10 mouse cellular contexts compared by ENCODE assay signal in genomic region chr1:184048675-184049418, GRCm38 (mm10). TPM values are rescaled to one million over a fixed set of nuclear protein-coding genes. Genes with fewer than 3 reads are reported as not detected.
DNase-seq lines count a peak whose midpoint lies in the region; ATAC-seq and TF ChIP-seq lines count a peak whose summit lies in the region.
"Had no signal": no experiment of that assay in that cellular context is flagged by ENCODE, and none has a peak within 500 bp of the region (broad histone marks: within the 10 kb centered on the region; RNA-seq: fewer than 3 reads in every experiment).

No protein-coding gene starts in this region.

- peak overlapping the region; percentile 39 to 53; a peak in 1 of 4 replicates for H3K27ac ChIP-seq in heart, embryonic 14.5 days (replicated peaks in 1 of 2; ENCODE audit: control insufficient read depth in 1 of 2, insufficient read depth in 1 of 2, low read depth in 2 of 2, low read length in 2 of 2)
- H3K27ac ChIP-seq in embryonic fibroblast, embryonic 13.5 days (ENCODE audit: insufficient read depth, low read length): peak overlapping the region; percentile 45
- no peak overlapping the region for H3K27ac ChIP-seq in kidney, embryonic 16.5 days (ENCODE audit: low read length)
- H3K27ac ChIP-seq in hindbrain, embryonic 12.5 days: no peak overlapping the region
- H3K27ac ChIP-seq in hindbrain, embryonic 10.5 days: no peak overlapping the region
- H3K27ac ChIP-seq: limb, embryonic 15.5 days had no signal

- WGBS in heart, embryonic 14.5 days: 58% methylated on average over 10 of the region's 10 CpGs
- WGBS in kidney, embryonic 16.5 days: 61% methylated on average over 10 of the region's 10 CpGs
- 75% methylated on average over 10 of the region's 10 CpGs for WGBS in hindbrain, embryonic 12.5 days
- WGBS in hindbrain, embryonic 10.5 days: 81% methylated on average over 10 of the region's 10 CpGs

- peak overlapping the region; percentile 53 for H3K4me2 ChIP-seq in heart, embryonic 14.5 days (ENCODE audit: low read length)
- no peak overlapping the region for H3K4me2 ChIP-seq in kidney, embryonic 16.5 days (replicated peaks; ENCODE audit: low read depth, low read length)
- no peak overlapping the region for H3K4me2 ChIP-seq in hindbrain, embryonic 12.5 days (replicated peaks)
- H3K4me2 ChIP-seq: limb, embryonic 15.5 days had no signal

- peaks cover 30 to 49% of the 10 kb centered on the region in 2 experiments for H3K4me1 ChIP-seq in heart, embryonic 14.5 days (ENCODE audit: control insufficient read depth in 2 of 2, insufficient read depth in 2 of 2, low read length in 2 of 2)
- H3K4me1 ChIP-seq in embryonic fibroblast, embryonic 13.5 days (ENCODE audit: control insufficient read depth, insufficient read depth, low read length): peaks cover 42% of the 10 kb centered on the region
- H3K4me1 ChIP-seq in megakaryocyte, embryonic 14.5 days: peaks cover 96% of the 10 kb centered on the region
- peaks cover 14% of the 10 kb centered on the region for H3K4me1 ChIP-seq in kidney, embryonic 16.5 days (ENCODE audit: insufficient read depth, low read length)
- H3K4me1 ChIP-seq in hindbrain, embryonic 12.5 days: peaks cover 13% of the 10 kb centered on the region
- H3K4me1 ChIP-seq in hindbrain, embryonic 10.5 days (replicated peaks): 0 out of 2 replicates have a peak, but pooled peaks cover 11% of the 10 kb centered on the region

- H3K9me3 ChIP-seq in heart, embryonic 14.5 days (ENCODE audit: control insufficient read depth, low read length): no peaks in the 10 kb centered on the region
- H3K9me3 ChIP-seq in megakaryocyte, embryonic 14.5 days: no peaks in the 10 kb centered on the region
- H3K9me3 ChIP-seq in kidney, embryonic 16.5 days (ENCODE audit: low read length): no peaks in the 10 kb centered on the region
- H3K9me3 ChIP-seq in hindbrain, embryonic 12.5 days (replicated peaks): no peaks in the 10 kb centered on the region
- H3K9me3 ChIP-seq in hindbrain, embryonic 10.5 days: no peaks in the 10 kb centered on the region
- H3K9me3 ChIP-seq: limb, embryonic 15.5 days had no signal

- no peak for TF ChIP-seq POLR2A in embryonic fibroblast, embryonic 13.5 days (IDR thresholded peaks at IDR 0.05; ENCODE audit: low read depth, low read length)

- peak overlapping the region; percentile 60 for H3K9ac ChIP-seq in heart, embryonic 14.5 days (ENCODE audit: low read length)
- no peak overlapping the region for H3K9ac ChIP-seq in kidney, embryonic 16.5 days (replicated peaks; ENCODE audit: low read length)
- no peak overlapping the region for H3K9ac ChIP-seq in hindbrain, embryonic 12.5 days
- H3K9ac ChIP-seq: limb, embryonic 15.5 days had no signal

- ATAC-seq in heart, embryonic 14.5 days (ENCODE audit: insufficient number of reproducible peaks, insufficient read depth, low FRiP score, low read depth): no peak
- no peak for ATAC-seq in kidney, embryonic 16.5 days (ENCODE audit: low FRiP score, low TSS enrichment)
- no peak for ATAC-seq in hindbrain, embryonic 12.5 days (ENCODE audit: low FRiP score)

- H3K27me3 ChIP-seq in heart, embryonic 14.5 days (ENCODE audit: control insufficient read depth, insufficient read depth, low read length): no peaks in the 10 kb centered on the region
- no peaks in the 10 kb centered on the region for H3K27me3 ChIP-seq in megakaryocyte, embryonic 14.5 days (replicated peaks)
- H3K27me3 ChIP-seq in kidney, embryonic 16.5 days (ENCODE audit: insufficient read depth, low read length): no peaks in the 10 kb centered on the region
- H3K27me3 ChIP-seq in hindbrain, embryonic 12.5 days: no peaks in the 10 kb centered on the region
- H3K27me3 ChIP-seq in hindbrain, embryonic 10.5 days (ENCODE audit: insufficient read depth, poor library complexity, severe bottlenecking): no peaks in the 10 kb centered on the region
- H3K27me3 ChIP-seq: limb, embryonic 15.5 days had no signal

- H3K4me3 ChIP-seq in heart, embryonic 14.5 days (ENCODE audit: control insufficient read depth in 1 of 2, insufficient read depth in 1 of 2, low read depth in 1 of 2, low read length in 2 of 2): peak overlapping the region in 1 of 2 experiments; percentile 4; a peak in 1 of 4 replicates
- no peak overlapping the region for H3K4me3 ChIP-seq in embryonic fibroblast, embryonic 13.5 days (ENCODE audit: insufficient read depth, low read length)
- H3K4me3 ChIP-seq in megakaryocyte, embryonic 14.5 days (replicated peaks): peak overlapping the region; percentile 76
- H3K4me3 ChIP-seq in kidney, embryonic 16.5 days (ENCODE audit: low read length): no peak overlapping the region
- no peak overlapping the region for H3K4me3 ChIP-seq in hindbrain, embryonic 12.5 days
- no peak overlapping the region for H3K4me3 ChIP-seq in hindbrain, embryonic 10.5 days
- H3K4me3 ChIP-seq: limb, embryonic 15.5 days had no signal

- peaks cover 14% of the 10 kb centered on the region for H3K36me3 ChIP-seq in heart, embryonic 14.5 days (ENCODE audit: control insufficient read depth, insufficient read depth, low read length)
- peaks cover 97% of the 10 kb centered on the region for H3K36me3 ChIP-seq in megakaryocyte, embryonic 14.5 days (replicated peaks; ENCODE audit: low read length)
- no peaks in the 10 kb centered on the region for H3K36me3 ChIP-seq in kidney, embryonic 16.5 days (ENCODE audit: insufficient read depth, low read length)
- 0 out of 2 replicates have a peak, but pooled peaks cover 5% of the 10 kb centered on the region for H3K36me3 ChIP-seq in hindbrain, embryonic 12.5 days
- no peaks in the 10 kb centered on the region for H3K36me3 ChIP-seq in hindbrain, embryonic 10.5 days
- H3K36me3 ChIP-seq: limb, embryonic 15.5 days had no signal

- intact Hi-C loops in heart, postnatal 14 days (cut with DNase I): no loop called here

- TF ChIP-seq CTCF in embryonic fibroblast, embryonic 13.5 days (IDR thresholded peaks at IDR 0.05; ENCODE audit: borderline replicate concordance, insufficient read depth, low read length): no peak

- no peak for DNase-seq in heart, postnatal 14 days
- peak; percentile 31 to 34 for DNase-seq in B cell, adult 2 months
- DNase-seq in hindbrain, embryonic 10.5 days (ENCODE audit: low spot score): no peak
- DNase-seq: right cerebral cortex, adult 18-20 months had no signal

RNA-seq across cellular contexts. Expression of gene 1700056E22Rik, which starts 14.7 kb away (rescaled TPM):
- 2.0 and 2.4 TPM in 2 replicates for polyA plus RNA-seq in heart, embryonic 14.5 days (2014; fragmentation: Nextera tagmentation; extraction: Ambion mirVana)
- total RNA-seq in heart, postnatal 14 days (2021): under 1 TPM; 0.68 to 0.74 TPM
- polyA plus RNA-seq in embryonic fibroblast, embryonic 13.5 days (2011; ENCODE audit: insufficient read length, low read depth, missing spikeins): 0.54 and 0.68 TPM in 2 replicates
- 19.8 and 52.4 TPM in 2 replicates for polyA plus RNA-seq in megakaryocyte, embryonic 14.5 days (2012; ENCODE audit: insufficient read depth, low replicate concordance)
- 1.6 and 1.7 TPM in 2 replicates for polyA plus RNA-seq in kidney, embryonic 16.5 days (2015; fragmentation: Nextera tagmentation; extraction: Ambion mirVana)
- 1.7 and 1.9 TPM in 2 replicates for polyA plus RNA-seq in hindbrain, embryonic 12.5 days (2016; fragmentation: Nextera tagmentation; extraction: Ambion mirVana)
- polyA plus RNA-seq in hindbrain, embryonic 10.5 days (2016; fragmentation: Nextera tagmentation; extraction: Ambion mirVana): 1.6 TPM in 2 replicates

RNA-seq across cellular contexts. Expression of gene Dusp10, which starts 35.7 kb away (rescaled TPM):
- 9.7 and 10.5 TPM in 2 replicates for polyA plus RNA-seq in heart, embryonic 14.5 days (2014; fragmentation: Nextera tagmentation; extraction: Ambion mirVana)
- total RNA-seq in heart, postnatal 14 days (2021): 1 to 10 TPM; 6.9 to 7.2 TPM
- 6.2 and 6.9 TPM in 2 replicates for polyA plus RNA-seq in embryonic fibroblast, embryonic 13.5 days (2011; ENCODE audit: insufficient read length, low read depth, missing spikeins)
- polyA plus RNA-seq in megakaryocyte, embryonic 14.5 days (2012; ENCODE audit: insufficient read depth, low replicate concordance): 3.1 and 14.8 TPM in 2 replicates
- 7.1 and 7.4 TPM in 2 replicates for polyA plus RNA-seq in kidney, embryonic 16.5 days (2015; fragmentation: Nextera tagmentation; extraction: Ambion mirVana)
- 7.5 and 8.0 TPM in 2 replicates for polyA plus RNA-seq in hindbrain, embryonic 12.5 days (2016; fragmentation: Nextera tagmentation; extraction: Ambion mirVana)
- 6.7 and 6.8 TPM in 2 replicates for polyA plus RNA-seq in hindbrain, embryonic 10.5 days (2016; fragmentation: Nextera tagmentation; extraction: Ambion mirVana)

Comparison
In these comparisons a context has a peak if more than half of its experiments do, and no peak if none do; other contexts are left out.
1. H3K27ac ChIP-seq: peak in heart, embryonic 14.5 days (2 of 2) and embryonic fibroblast, embryonic 13.5 days (single experiment); none in kidney, embryonic 16.5 days (single experiment), hindbrain, embryonic 12.5 days (single experiment) and hindbrain, embryonic 10.5 days (single experiment).
2. DNase-seq: peak in B cell, adult 2 months (2 of 2); none in heart, postnatal 14 days (0 of 2) and hindbrain, embryonic 10.5 days (single experiment).